Mouse (Mus musculus): Measurements from ENCODE around the gene Gfap.

Gfap gene

DNA sequence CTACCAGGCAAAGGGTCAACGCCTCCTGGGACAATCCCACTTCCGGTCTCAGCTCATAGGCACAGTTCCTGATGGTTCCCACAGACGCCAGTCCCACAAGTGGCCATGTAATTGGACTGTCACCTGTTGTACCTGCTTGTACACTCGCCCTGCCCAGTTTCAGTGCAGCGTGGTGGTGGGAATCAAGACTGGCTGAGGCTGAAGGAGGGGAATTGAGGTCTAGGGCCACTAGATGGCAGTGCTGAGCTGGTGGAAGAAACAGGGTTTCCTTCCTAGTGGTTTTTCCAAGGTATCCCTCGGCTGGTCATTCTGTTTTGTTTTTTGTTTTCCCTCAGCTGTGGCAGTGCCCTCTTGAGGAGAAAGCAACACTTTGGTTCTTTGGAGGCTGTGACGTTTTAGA, at the start of gene Gfap:
Gfap (minus strand) TSS at position 150 of the 400 bp plus-strand sequence.
- DNase-seq (ENCODE audit: low read depth, low spot score): peak; percentile 62

DNA sequence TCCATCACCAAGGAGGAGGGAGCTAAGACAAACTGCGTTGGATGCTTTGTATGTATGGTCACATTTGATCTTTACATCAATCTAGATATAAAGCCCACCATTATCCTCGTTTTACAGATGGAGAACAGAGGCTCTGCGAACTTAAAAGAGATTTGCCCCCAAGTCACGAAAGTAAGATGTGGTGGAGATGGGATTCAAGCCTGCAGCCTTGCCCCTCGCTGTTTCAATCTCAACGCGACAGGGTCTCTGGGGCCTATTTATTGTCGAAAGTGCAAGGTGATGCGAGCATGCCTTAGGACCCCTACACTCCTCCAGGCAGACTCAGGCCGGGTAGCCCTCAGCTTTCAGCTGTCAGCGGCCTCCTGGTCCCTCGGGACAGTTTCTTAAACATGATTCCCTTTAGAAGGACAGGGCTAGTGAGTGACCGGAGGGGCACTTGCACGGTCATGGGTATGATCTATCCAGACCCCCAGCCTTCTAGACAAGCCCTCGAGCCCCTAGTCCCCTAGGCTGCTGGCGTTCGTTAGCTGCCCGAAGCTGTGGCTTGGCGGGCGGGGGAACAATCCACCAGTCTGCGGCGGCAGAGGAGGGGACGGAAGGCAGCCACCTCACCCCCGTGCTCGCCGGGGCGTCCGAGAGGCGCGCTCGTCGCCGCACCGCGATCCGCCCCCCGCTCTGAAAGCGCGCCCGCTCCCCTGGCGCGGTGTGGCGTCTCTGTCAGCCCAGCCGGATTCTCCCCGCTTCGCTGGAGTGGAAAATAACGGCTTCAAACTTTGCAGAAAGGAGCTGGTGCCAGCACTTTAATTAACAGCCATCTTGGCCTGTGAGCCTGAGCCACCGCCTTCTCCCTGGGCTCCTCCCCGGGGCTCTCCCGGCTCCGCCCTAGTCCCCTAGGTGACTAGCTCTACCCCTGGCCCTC, 47.6 kb upstream of the Gfap start:
- DNase-seq (ENCODE audit: low read depth, low spot score): no peak

- DNase-seq (ENCODE audit: low read depth, low spot score): no peak
Measured at GRCm38 (mm10) chr11:102946992-102947343, 46.3 kb upstream of the Gfap start.

GRCm38 (mm10) chr11:102946265-102946991, 45.7 kb upstream of the Gfap start, which contains the start of gene C1ql1:
Gene C1ql1, minus strand, starts transcription at chr11:102946688.
- DNase-seq (ENCODE audit: low read depth, low spot score): peak; percentile 55

- no peak for DNase-seq (ENCODE audit: low read depth, low spot score)
Measured at GRCm38 (mm10) chr11:102945306-102946264, 44.9 kb upstream of the Gfap start.

- DNase-seq (ENCODE audit: low read depth, low spot score): no peak
Measured at GRCm38 (mm10) chr11:102941236-102941635, 40.5 kb upstream of the Gfap start.

DNA sequence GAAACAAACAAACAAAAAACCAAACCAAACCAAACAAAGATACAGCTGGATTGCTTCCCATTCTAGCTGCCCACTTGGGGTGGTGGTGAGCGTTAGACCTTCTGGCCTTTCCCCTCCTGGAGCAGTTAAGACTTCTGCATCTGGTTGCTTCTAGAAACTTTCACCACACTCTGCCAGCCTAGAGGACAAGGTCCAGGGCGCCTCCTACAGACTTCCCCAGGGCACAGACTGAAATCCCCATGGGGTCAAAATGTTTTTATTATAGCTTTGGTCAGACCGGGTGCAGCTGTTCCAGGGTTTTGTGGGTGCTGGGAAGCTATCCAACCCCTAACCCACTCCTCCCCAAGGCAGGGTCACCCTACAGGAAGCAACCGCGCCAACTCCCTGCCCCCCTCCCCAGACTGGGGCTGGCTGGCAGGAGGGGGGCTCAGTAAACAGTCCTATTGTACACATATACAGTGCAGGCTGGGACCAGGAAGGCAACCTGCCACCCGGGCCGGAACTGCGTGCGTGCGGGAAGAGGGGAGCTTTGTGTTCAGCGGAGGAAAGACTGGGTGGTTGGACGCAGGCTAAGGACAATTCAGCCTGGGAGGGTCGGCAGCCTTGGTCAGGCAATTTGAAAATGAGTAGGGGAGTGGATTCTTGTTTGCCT, 38.4 kb upstream of the Gfap start:
- DNase-seq (ENCODE audit: low read depth, low spot score): no peak

GRCm38 (mm10) chr11:102937529-102938182, 36.9 kb upstream of the Gfap start:
- DNase-seq (ENCODE audit: low read depth, low spot score): no peak

DNA sequence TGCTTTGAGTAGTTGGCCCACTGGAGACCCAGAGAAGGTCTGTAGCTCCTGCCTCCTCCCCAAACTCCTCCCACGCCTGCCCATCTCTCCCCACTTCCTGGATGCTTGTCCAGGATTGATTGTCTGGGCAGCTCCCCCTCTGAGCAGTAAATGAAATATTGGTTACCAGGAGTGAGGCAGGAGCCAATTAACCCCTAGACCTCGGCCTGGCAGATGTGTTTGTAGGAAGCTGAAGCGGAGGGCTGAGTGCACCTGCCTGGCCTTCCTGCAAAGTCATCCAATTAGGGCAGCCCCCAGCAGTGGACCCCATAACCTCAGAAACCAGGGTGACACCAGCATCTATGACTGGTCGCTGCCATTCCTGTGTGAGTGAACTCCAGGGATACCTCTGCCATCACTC, 35.6 kb upstream of the Gfap start:
- DNase-seq (ENCODE audit: low read depth, low spot score): no peak

DNA sequence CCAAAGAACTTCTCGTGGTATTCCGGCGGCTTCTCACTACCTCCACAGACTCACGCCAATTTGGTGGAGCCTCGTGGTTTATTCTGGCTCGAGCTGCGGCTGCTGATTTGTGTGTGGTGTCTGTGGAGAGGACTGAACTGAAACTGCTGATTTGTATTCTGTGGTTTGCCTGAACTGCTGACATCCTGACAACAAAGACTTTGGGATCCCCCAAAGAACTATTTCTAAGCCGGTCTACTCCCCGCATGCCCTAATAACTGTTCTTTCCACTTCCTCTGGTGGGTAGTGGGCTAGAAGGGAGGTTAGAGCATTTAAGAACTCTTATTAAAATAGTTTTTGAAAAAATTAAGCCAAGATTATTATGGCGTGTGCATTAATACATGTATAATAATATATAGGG, 30.0 kb upstream of the Gfap start:
- DNase-seq (ENCODE audit: low read depth, low spot score): no peak

DNA sequence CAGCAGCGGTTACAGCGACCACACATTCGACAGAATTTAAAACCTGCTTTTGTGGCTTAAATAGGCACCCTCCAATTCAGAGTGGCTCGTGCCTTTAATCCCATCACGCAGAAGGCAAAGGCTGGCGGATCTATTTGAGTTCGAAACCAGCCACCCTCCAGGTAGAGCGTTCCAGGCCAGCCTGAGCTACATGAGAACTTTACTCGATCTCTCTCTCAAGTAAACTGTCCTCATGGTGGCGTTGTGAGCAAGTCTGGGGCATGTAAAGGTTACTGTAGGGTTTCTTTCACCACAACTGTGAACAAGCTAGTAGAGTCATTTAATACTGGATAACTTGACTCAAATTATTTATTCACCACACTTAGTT, 24.6 kb upstream of the Gfap start:
- no peak for DNase-seq (ENCODE audit: low read depth, low spot score)

- peak; percentile 92 for DNase-seq (ENCODE audit: low read depth, low spot score)
Measured at GRCm38 (mm10) chr11:102924557-102925350, 24.0 kb upstream of the Gfap start, which contains the start of gene Kif18b. Gene Kif18b, minus strand, starts transcription at chr11:102925124.

DNA sequence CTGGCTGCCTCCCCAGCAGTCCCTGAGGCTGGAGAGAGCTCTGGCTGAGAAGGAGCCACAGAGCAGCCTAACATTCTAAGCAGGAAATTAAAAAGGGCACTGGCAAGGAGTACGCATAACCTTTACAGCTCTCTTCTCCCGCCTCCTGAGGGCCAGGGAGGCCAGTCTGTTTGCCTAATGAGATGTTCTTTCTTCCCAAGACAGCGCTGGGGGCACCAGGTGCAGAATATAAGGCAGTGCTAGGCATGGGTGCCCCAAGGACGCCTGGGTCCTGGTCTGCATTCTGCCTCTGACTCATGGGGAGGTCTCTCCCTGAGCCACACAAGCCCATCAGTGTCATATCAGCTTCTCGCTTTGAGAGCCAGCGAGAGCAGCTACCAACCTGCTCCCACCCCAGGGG, 20.8 kb upstream of the Gfap start:
- no peak for DNase-seq (ENCODE audit: low read depth, low spot score)

- DNase-seq (ENCODE audit: low read depth, low spot score): no peak
Measured at GRCm38 (mm10) chr11:102918077-102918476, 17.4 kb upstream of the Gfap start.

DNA sequence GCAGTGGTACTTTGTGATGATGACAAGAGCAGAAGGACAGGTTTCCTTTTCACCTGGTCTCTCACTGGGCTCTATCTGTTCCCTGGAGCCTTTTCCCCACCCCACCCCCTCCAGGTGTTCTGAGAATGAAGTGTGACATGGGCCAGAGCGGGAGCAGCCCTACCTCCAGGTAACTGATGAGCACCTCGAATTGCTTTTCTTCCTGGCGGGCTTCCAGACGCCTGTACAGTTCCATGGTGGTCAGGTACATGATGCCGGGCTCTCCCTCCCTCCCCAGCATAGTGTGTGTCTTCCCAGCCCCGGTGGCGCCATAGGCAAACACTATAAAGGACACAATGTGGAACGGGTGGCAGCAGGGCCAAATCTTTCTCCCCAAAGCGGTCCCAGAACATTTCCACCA, 14.7 kb upstream of the Gfap start:
- DNase-seq (ENCODE audit: low read depth, low spot score): no peak

- DNase-seq (ENCODE audit: low read depth, low spot score): no peak
Measured at GRCm38 (mm10) chr11:102911376-102911775, 10.7 kb upstream of the Gfap start.

DNA sequence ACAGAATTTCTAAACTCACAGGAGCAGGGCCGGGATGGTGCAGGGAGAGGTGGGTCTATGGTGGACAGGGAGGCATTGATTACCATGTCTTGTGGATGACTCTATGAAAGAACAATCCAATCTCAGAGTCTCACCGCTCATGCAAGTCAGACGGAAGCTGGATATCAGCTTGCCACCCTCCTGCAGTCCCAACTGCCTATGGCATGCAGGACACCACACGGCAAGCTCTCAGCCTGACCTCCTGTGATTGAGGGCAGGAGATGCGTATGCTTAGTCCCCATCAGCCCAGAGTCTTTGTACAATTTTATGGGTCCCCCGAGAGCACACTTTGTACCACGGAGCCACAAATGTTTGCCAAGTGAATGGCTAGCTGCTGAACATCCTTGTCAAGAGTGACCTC, 2.9 kb upstream of the Gfap start:
- no peak for DNase-seq (ENCODE audit: low read depth, low spot score)

DNA sequence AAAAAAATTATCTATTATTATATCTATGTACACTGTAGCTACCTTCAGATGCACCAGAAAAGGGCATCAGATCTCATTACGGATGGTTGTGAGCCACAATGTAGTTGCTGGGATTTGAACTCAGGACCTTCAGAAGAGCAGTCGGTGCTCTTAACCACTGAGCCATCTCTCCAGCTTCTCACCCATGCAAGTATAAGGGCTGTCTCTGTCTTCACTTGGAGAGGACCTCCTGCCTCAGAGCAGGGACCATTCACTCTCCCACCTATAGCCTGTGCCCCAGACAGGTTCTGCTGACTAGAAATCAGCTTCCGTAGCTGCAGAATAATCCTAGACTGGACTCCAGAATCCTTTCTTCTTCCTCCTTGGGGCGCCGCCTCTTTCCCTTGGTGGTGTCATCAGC, 1.4 kb upstream of the Gfap start:
- DNase-seq (ENCODE audit: low read depth, low spot score): no peak

- DNase-seq (ENCODE audit: low read depth, low spot score): no peak
Measured at GRCm38 (mm10) chr11:102901199-102901598, 487 bp upstream of the Gfap start.

DNA sequence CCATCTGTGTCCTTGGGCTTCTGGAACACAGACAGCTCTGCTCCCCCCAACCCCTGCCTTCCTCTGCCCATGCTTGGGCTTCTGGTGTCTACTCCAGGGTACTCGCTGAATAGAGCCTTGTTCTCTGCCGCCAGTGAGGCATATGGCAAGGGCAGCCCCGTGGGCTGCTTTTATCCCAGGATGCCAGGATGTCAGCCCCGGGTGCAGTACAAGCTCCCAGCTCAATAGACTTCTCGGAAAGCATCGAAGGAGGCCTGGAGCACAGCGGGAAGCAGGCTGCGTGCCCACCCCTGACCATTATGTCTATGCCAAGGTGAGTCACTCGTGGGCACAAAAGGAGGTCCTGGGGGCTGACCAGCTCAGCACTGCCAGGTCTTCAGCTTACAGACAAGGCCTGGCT, 2.3 kb downstream of the Gfap start:
- DNase-seq (ENCODE audit: low read depth, low spot score): no peak

All from skeletal muscle tissue, adult 2 months (tissue).